Mouse (Mus musculus) T-helper 1 cell (primary cell): ENCODE data around the gene Miga2.

ENCODE experiments used
- in situ Hi-C: fragments of 300-600 bp; cut with MboI, MseI; formaldehyde crosslinking; loops from one replicate; pipeline ENCODE4 v1.15.1; 2025; ENCODE audit warnings: high pct_unique_total_duplicates

The Miga2 gene

DNA sequence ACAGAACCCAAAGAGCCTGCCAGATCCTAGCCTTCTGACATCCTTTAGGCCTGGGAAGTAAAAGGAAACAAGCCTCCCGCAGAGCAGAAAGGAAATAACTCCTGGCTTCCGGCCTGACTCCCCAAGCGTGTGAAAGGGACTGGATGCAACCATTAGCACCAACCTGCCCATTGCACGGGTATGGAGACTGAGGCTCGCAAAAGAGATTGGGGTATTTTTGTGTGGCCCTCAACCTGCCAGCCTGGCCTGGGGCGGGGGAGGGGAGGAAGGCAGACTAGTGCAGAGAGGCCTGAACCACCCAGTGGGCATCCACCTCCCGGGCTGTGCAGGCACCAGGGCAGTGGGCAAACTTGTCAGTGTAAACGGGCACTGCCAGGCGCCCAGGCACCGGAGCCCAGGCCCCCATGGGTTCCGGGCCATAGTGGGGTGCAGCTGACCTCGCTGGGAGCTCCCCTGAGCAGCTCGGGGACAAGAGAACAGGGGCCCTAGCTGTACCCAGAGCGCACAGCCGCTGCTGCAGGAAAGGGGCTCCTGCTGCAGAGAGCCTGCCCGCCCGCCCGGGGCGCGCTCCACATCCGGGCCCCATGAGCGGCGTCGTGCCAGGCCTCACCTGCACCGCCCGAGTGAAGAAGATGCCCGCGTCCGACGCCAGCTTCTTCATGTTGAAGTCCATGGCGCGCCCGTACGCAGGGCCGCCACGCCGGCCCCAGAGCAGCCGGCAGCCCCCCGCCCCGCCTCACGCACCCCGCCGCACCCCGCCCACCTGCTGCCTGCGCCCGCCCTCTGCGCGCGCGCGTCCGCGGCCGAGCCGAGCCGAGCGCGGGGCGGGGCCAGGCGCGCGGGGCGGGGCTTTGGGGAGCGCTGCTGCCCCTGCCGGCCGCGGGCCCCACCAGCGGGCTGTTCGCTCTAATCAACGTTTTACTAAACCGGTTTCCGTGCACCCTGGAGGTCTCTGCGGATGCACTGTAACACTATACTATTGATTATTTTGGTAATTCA lies 5.2 kb upstream of the Miga2 start, which contains the start of gene Sh3glb2:
Gene Sh3glb2, minus strand, starts transcription at position 805 of the 999 bp plus-strand sequence.
- in situ Hi-C loops = no loop called here

DNA sequence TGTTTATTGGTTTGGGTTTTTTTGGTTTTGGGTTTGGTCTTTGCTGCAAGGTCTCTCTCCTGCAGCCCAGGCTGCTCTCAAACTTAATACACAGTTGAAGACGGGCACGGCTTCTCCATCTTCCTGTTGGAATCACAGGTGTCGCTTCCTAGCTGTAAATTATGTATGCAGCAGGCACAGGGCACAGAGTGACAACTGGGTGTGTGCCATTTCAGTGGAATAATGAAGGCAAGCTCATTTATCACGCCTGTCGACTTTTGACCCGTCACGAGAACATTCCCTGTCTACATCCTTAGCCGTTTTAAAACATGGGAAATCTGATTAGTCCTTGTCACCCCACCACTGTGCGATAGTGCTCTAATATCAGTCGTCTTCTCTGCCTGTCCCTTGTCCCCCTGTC lies 3.4 kb upstream of the Miga2 start:
- in situ Hi-C loops = no loop called here

DNA sequence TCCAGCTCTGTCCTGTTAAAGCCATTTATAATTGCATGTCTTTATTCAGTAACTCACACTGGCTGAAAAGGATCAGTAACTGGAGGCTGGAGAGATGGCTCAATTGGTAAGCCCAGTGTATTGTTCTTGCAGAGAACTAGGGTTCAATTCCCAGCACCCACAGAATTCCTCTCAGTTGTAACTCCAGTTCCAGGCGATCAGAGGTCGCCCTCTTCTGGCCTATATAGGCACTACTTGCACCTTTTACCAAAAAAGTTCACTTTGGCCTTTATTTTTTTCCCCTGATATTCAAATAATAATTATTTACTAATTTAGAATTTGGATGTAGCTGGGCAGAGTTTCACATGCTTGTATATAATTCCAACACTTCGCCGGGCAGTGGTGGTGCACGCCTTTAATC lies 1.2 kb upstream of the Miga2 start:
- in situ Hi-C loops = no loop called here

DNA sequence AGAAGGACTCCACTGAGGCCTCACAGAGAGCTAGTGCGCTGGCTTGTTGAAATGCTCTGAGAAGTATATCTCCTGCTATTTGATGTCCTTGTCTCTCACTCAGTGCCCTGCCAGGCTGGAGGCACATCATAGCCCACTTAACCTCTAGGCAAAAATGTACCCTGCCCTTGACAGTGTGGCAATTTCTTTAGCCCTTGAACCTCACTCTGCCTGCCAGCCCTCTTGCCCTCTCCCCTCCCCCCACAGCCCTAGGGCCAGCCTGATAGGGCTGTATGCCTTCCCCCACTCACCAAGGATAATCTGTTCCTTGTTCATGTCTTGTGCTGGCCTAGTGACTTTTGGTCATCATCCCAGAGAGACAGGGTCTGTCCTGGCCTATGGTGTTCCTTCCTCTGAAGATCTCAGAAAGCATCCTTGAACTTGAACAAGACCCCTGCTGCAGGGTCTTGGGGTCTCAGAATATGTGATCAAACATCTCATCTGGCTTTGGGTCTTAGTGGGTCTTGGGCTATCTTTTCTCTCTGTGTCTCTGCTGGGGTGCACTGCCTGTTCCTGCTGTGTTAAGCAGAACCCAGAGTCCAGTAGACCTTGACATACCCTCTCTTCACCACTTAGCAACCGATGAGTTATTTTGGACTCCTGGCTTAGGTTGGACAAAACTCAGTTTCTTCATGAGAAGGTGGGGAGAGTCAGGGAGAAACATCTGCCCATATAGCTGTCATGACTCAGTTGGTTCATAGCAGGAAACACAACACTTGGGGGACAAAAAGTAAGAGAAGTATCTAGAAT lies 1.4 kb downstream of the Miga2 start:
- in situ Hi-C loops = no loop called here

DNA sequence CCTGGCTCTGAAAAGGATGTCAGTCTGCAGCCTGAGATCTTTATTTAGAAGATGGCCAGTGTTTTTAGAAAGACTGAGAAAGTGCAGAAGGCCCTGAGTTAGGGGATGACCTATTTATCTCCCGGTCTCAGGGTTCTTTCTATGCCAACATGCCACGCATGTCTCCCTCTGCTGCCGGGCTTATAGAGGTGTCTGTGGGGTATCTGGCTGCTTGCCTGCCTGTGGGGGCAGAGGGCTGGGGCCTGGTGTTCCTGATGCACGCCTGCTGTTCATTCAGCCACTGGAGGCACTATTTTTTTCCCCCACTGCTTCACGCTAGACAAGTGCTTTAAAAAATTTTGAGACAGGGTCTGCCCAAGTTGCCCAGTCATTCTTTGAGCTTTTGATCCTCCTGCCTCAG lies 2.2 kb downstream of the Miga2 start:
- in situ Hi-C loops = no loop called here

DNA sequence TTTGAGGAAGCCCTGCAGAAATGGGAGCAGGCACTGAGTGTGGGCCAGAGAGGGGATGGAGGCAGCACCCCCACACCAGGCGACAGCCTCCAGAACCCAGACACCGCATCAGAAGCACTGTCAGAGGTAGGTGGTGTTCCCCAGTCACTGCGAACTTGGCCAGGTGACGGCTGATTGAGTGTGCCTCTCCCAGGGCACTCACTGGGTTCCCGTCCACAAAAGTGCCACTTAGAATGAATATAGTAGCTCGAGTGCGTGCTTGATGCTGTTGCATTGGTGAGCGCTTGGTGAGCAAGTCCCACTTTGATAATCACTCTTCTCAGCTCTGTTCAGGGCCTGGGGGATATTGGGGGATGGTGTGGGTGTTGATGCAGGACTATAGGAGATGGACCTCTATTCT lies 7.5 kb downstream of the Miga2 start:
- in situ Hi-C loops = no loop called here

DNA sequence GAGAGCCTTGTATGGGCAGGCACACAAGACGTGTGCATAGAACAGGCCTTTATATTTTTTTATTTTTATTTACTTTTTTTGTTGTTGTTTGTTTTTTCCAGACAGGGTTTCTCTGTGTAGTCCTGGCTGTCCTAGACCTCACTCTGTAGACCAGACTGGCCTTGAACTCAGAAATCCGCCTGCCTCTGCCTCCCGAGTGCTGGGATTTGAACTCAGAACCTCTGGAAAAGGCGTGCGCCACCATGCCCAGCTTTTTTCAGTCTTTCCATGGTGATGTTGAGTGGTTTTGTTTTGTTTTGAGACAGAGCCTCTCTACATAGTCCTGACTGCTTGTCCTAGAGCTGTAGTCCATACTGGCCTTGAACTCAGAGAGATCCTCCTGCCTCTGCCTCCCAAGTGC lies 8.7 kb downstream of the Miga2 start:
- in situ Hi-C loops = no loop called here

DNA sequence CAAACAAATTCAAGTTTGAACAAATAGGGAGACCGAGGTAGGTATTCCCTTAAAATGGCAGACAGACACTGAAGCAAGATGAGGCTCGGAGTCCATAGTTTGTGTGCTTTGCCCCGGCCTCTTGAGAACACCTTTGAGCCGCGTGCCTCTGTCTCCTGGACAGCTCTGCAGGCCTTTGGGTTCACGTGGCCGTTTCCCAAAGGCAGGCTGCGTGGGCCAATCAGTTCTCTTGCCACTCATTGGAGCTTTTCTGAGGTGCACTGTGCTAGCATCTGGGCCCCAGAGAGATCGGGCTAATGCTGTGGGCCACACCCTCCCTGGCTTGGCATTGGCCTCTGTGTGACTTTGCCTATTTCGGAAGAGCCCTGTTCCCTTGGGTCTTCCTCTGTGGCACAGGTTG lies 11.9 kb downstream of the Miga2 start:
- in situ Hi-C loops = no loop called here

DNA sequence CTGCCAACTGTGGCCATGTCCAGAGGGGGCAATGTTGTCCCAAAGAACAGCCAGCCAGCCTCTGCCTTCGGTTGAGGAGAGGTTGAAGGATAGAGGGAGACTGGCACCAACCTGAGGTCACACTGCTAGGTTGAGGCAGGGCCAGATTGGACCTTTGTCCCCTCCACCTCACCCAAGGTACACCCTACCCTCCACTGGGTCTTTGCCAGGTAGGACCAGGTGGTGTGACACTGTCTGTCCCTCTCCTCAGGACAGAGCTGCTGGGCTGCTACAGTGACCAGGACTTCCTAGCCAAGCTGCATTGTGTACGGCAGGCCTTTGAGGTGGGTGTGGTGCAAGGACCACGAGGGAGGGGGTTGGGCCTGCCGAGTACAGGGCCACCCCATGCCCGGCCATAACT lies 13.7 kb downstream of the Miga2 start:
- in situ Hi-C loops = no loop called here

DNA sequence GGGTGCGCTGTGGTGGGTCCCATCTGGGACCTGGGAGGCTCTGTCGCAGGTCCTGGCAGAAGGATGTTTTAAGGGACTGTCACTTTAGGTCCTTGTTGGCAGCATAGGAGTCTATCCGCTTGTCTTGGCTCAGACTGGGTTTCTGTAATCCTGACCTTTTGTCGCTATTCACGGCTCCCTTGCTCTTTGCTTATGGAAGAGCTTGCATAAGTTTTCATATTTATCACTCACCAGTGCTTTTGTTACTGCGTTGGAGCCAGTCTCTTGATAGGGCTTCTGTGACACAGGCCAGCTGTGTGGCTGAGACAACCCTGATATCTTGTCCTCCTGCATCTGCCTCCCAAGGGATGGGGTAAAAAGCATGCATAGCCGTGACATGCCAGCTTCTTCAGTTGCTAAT lies 15.3 kb downstream of the Miga2 start:
- in situ Hi-C loops = no loop called here

DNA sequence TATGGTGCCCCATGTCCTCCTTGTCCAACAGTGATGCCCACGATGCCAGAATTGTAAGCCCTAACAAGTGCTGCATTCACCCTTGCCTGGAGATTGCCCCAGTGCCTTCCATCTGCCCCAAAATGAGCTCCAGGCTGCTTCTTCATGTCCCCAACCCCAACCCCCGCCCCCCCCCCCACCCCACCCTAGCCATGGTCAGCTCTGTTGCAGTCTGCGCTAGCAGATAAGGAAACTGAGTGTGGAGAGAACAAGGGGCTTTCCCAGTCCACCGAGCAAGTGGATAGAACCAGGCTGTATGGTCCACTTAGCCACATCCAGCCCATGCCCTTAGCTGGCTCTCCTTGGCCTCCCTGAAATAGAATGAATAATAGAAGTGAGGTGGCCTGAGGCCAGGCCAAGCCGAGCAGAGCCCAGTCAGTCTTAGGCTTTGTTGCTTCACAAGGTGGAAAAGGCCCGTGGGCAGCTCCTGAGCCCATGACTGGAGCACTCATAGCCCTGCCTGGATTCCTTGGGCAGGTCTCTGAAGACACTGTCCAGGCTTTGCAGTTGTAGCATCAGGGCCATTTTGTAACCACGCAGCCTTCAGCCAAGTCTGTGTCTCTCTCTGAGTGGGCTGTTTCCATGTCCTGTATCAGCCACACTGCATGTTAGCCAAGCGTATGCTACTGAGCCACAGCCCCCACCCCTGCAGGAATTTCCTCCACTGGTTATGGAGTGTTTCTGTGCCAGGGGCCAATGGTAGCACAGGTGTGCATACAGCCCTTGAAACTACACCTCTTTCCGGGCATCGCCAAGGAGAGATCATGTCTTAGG lies 16.7 kb downstream of the Miga2 start:
- in situ Hi-C loops = no loop called here

DNA sequence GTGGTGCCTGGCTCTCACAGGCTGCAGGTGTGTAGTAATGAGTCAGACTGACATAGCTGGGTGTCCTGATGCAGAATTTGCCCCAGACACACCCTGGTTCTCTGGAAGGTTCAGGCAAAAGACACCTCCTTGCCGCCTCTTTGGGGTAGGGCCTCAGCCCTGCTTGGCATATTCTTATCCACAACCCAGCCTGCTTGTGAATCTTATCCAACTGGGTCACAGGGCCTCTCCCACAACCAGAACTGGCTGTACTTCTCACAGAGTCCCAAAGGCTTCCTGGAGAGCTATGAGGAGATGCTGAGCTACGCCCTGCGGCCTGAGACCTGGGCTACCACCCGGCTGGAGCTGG lies 17.3 kb downstream of the Miga2 start:
- in situ Hi-C loops = no loop called here

DNA sequence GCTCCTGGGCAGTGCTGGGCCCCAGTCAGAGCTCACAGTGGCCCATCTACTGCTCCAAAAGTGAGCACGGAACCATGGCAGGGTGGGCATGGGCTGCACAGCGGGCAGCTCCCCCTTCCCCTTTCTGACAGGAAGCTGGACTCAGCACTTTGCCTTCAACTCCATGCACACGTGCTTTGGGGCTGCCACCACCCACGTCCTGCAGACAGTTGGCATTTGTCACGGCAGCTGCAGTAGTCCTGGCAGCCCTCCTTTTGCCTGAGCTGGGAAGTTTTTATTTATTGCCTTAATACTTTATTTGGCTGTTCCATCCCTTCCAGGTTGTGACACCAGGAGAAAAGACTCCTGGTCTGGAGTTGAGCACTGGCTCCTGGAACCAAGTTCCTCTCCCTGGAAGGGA lies 20.8 kb downstream of the Miga2 start:
- in situ Hi-C loops = no loop called here

DNA sequence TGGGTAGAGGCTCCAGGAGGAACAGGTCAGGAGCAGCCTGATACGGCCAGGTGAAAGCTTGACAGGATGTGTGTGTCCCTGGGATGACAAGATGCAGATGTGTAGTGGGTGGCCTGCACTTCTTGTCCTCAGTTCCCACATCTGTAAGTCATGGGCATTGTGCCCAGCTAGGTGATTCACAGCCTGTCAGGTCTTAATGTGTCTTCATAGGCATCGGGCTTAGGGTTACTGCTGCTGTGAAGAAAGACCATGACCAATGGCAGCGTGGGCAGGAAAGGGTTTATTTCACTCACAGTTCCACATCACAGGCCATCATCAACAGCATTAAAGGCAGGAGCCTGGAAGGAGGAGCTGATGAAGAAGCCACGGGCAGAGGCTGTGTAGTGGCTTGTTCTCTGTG lies 21.6 kb downstream of the Miga2 start:
- in situ Hi-C loops = no loop called here

DNA sequence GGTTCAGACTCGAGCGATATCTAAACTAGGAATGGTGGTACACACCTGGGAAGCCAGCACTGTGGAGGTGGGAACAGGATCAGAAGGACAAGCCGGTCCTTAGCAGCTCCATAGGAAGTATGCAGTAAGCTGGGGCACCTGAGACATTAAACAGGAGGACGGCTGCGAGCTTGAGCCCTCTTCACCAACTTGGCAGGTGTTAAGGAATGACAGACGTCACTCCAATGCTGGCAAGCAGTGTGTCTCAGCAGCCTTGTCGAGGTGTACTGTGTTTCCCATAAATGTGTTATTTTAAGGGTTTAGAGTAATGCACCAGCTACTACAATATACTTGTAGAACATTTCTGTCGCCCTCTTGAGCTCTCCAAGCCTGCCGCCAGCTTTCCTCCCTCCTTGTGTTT lies 22.9 kb downstream of the Miga2 start:
- in situ Hi-C loops = no loop called here

DNA sequence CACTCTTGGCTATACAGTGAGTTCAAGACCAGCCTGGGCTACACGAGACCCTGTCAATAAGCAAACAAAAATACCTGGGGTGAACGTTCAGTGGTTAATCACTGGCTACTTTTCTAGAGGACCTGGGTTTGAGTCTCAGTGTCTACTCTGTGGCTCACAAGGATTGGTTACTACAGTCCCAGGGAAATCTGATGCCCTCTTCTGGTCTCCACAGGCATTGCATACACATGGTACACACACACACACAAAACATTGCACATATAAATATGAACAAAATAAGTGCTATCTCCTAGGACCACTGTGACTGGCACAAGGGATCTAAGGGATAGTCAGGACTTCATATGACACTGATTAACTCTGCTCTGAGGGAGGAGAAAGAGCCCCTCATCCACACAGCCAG lies 25.0 kb downstream of the Miga2 start:
- in situ Hi-C loops = no loop called here

DNA sequence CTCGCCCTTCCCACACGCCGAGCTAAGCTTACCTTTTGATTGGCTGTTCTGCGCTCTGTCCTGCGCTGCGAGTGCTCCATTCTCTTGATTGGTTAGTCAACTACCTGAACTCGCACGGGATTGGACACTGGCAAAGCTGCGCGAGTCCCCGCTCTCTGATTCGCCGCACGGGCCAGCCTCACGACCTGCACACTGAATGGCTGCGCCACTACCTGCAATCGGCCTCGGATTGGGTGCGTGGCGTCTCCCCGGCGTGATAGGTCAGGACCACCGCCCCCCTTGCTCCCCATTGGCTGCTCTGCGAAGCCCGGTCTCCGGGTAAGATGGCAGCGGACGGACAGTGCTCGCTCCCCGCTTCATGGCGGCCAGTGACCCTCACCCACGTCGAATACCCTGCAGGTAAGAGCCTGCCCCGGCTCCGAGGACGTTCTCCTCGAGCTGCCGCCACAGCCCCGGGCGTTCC lies 28.1 kb downstream of the Miga2 start, which contains the start of gene Dolpp1:
Gene Dolpp1, plus strand, starts transcription at position 141 of the 463 bp plus-strand sequence.
- in situ Hi-C loops = no loop called here

DNA sequence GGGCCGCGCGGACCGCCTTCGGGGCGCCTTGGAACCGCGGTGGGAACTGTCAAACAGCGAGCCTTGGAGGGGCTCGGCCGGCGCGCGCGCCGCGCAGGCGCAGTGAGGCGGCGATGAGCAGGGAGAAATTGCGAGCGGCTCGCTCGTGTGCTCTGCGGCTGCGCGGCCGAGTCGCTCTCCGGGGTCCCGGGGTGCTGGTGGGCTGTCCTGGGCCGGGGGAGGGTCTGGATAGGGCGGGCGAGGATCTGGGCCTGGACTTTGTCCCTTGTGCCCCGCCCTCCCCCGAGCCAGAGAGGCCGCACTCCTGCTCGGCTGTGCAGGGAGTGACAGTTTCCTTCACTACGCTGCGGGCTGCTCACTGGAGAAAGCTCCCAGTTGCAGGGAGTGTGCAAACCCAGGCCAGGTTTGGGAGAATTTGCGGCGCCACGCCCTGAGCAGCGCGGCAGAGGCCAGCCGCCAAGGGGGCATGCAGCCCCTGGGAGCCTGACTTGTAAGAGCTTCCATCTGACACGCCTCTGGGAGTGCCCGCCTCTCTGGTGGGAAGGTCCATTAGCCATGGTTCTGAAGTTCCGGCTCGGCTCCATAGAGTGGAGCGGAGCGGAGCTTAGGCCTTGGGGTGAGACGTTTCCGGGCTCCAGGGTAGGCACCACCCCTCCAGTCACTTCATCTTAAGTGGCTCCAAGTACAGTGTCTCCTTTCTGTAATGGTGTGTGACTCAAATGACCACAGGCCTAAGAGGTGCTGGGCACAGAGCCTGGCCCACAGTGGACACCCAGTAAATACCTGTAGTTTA lies 28.7 kb downstream of the Miga2 start:
- in situ Hi-C loops = no loop called here

DNA sequence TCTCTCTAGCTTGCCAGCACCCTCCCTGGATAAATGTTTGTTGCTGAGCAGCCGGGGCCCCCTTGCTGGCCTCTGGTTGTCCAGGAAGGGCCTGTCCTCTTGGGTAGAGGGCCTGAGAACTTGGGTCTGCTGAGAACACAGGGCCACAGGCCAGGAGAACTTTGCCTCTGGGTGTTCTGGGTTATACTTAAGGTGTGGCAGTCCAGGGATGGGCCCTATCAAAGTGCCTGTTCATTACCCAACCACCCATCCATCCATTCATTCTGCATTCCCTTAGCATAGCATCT lies 29.3 kb downstream of the Miga2 start:
- in situ Hi-C loops = no loop called here

DNA sequence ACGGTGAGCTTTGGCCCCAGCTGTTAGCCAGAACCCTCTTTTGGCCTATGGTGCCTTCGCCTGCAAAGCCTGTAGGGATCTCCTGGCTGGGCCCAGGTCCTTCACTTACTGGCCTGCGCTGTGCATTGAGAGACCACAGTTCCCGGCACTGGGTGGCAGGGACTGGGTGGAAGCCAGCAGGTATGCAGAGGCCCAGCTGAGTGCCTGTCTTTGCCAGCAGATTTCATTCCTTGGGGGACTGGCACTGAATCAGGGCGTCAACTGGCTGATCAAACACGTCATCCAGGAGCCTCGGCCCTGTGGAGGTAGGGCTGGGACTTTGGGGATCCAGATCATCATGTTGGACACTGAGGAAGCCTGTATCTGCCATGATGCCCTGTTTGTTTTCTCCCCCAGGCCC lies 31.7 kb downstream of the Miga2 start:
- in situ Hi-C loops = no loop called here

DNA sequence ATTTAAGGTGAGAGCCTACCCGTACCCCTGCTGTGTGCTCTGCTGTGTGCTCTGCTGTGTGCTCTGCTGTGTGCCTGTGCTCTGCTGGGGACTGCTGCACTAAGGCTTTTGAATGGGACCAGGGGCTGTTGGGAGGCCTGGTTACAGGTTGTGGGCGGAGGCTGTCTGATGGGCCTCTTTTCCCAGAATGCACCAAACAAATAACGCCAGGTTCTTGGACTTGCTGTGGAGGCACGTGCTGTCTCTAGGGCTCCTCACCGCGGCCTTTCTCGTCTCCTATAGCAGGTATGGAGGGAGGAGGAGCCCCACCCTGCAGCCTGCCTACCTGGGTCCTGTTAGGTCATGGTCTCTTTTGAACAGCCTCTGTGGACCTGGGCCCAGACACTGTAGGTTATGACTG lies 32.2 kb downstream of the Miga2 start:
- in situ Hi-C loops = no loop called here
